Mouse (Mus musculus) myocyte (in vitro differentiated cells): ENCODE measurements around the gene Drd4.

ENCODE experiments used
- E2F4 ChIP-seq: IDR thresholded peaks from one replicate; pipeline ENCODE4 v1.6.1; 2011; ENCODE audit warnings: mild to moderate bottlenecking, control low read depth, moderate library complexity; ENCODE audit not compliant: insufficient read depth
- MAX ChIP-seq: IDR thresholded peaks from one replicate; pipeline ENCODE4 v1.6.1; 2011; ENCODE audit warnings: low read depth, mild to moderate bottlenecking, control low read depth
- MYOD1 ChIP-seq, 3 experiments: IDR thresholded peaks; one replicate each; pipeline ENCODE4 v1.6.1; 2011; ENCODE audit warnings: control low read depth in 2 of 3, low read depth in 2 of 3, mild to moderate bottlenecking in 2 of 3, moderate library complexity in 1 of 3; ENCODE audit not compliant: insufficient read length in 2 of 3, control insufficient read depth in 1 of 3
- POLR2A ChIP-seq: IDR thresholded peaks from one replicate; pipeline ENCODE4 v1.6.1; 2011; ENCODE audit warnings: low read depth, mild to moderate bottlenecking, control low read depth, moderate library complexity; ENCODE audit not compliant: insufficient read length
- SRF ChIP-seq: IDR thresholded peaks from one replicate; pipeline ENCODE4 v1.6.1; 2011; ENCODE audit warnings: low read depth; ENCODE audit not compliant: control insufficient read depth, insufficient read length
- TCF12 ChIP-seq: IDR thresholded peaks from one replicate; pipeline ENCODE4 v1.6.1; 2011; ENCODE audit warnings: mild to moderate bottlenecking, control low read depth; ENCODE audit not compliant: poor library complexity, insufficient read depth, severe bottlenecking

DNA sequence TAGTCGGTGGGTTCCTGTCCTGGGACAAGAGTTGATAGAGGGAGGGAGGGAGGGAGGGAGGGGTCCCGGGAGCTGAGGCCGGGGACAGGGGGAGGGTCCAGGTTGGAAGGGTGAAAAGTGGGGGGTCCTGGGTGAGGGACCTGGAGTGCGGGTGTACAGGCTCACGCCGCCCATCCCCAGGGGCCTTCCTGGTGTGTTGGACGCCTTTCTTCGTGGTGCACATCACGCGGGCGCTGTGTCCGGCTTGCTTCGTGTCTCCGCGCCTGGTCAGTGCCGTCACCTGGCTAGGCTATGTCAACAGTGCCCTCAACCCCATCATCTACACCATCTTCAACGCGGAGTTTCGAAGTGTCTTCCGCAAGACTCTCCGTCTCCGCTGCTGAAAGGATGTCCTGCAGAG lies 2.7 kb downstream of the Drd4 start:
- TF ChIP-seq POLR2A (no peak), MYOD1 (IDR thresholded peaks at IDR 0.05; ENCODE audit: control insufficient read depth in 1 of 3, insufficient read length in 2 of 3, low read depth in 2 of 3) (no peak), TCF12 (no peak), SRF (no peak), E2F4 (no peak), MAX (no peak)
